Mouse (Mus musculus) hematopoietic multipotent progenitor cell, adult 10-12 weeks (in vitro differentiated cells): Measurements from ENCODE around the gene Ncoa1. TPM values are rescaled to one million over a fixed set of nuclear protein-coding genes. Genes with fewer than 3 reads are reported as not detected.

Experiments
- polyA plus RNA-seq: library from polyadenylated mRNA; stranded (reverse); fragments of >175 nt; gene quantifications from 2 replicates; pipeline ENCODE4 v1.2.3, GENCODE M21; 2012; ENCODE audit warnings: low replicate concordance

Ncoa1 gene
- polyA plus RNA-seq: 14.6 and 14.8 TPM in 2 replicates

DNA sequence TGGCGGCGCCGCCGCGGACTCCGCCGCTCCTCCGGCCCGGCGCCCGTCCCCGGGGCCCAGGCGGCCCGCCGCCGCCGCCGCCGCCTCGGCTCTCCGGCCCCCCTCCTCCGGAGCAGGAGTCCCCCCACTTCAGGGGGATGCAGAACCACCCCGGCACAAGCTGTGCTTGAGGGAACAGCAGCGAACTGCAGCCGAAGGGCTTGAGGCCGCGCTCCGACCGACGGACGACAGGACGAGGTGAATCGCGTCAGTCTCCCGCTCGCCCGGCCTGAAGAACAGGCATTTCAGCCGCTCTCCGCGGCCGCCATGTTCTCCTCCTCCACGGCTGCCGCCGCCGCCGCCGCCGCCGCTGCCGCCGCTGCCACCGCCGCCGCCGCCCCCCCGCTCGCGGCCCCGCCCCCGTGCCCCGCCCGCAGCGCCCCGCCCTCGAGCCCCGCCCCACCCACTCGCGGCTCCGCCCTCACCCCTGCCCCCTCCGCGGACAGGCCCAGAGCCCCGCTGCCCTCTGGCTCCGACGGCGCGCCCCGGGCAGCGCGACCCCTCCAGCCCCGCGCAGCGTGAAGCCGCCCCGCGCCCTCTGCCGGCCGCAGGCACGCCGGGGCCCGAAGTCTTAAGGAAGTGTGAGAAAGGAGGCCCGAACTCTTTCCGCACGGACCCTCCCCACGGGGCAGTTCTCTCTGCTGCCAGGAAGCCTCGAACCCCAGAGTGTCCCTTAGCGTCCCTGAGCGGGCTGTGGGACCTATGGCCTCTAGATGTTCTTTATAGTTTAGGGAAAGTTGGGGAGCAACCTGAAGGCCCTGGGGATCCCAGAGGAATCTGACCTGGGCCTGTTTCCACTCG, at the start of gene Ncoa1:
TSS of gene Ncoa1 (minus strand) at position 351 of the 840 bp plus-strand sequence.

DNA sequence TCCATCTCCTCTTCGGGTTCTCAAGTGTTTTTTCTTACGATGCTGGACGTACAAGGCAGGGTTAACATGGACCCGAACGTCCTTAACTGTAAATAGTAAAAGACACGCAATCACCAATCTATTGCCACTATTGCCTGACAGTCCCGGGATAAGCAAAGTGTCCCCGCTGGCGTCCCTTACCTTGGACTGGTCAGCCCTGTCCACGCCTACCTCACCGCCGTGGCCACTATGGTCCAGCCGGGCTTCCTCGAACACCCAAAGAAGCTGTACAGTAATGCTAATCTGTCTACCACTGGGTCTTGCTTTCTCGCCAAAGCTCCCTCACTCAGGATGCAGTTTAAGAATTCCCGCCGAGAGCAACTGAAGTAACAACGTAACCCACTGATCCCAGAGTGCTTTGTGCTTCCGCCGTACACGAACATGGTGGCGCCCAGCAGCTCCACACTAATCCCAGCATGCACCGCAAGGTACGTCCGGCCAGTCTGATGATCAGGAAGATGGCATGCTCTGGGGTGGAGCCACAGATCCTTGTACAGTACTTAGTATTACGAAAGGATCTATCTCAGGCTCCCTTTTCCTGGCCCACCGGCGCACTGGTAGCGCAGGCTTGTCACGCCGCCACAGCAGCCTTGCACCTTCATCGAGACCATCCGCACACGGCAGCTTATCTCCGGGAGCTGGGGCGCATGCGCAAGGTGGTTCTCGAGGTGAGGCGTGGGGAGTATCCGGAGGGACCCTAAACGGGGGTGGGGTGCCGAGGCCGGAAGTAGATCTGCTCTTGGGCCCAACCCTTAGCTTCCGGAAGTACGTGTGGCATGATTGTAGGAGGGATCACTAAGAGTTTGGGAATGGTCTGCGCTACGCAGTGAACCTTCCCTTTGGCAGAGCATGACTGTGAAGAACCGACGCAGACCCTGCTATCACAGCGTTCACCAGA, 243.1 kb downstream of the Ncoa1 start, which contains the start of the genes Ptrhd1 and Cenpo:
TSS of gene Ptrhd1 (plus strand) at position 456 of the 937 bp plus-strand sequence.
TSS of gene Cenpo (minus strand) at position 723 of the 937 bp plus-strand sequence.

Other genes starting within 250 kb of the Ncoa1 start
- gene Ptrhd1, start 243.2 kb downstream of the Ncoa1 start, polyA plus RNA-seq: 0.66 and 2.1 TPM in 2 replicates
- gene Cenpo, start 242.9 kb downstream of the Ncoa1 start, polyA plus RNA-seq: 2.5 and 3.7 TPM in 2 replicates
- 25.8 and 51.6 TPM in 2 replicates for gene Itsn2, start 115.5 kb upstream of the Ncoa1 start, polyA plus RNA-seq
- not detected in 2 replicates for gene Gm3625, start 115.7 kb upstream of the Ncoa1 start, polyA plus RNA-seq